Mouse (Mus musculus) liver, postnatal 0 days (tissue): ENCODE measurements around the gene A730009L09Rik. TPM values are rescaled to one million over a fixed set of nuclear protein-coding genes. Genes with fewer than 3 reads are reported as not detected.

Source experiments
- ATAC-seq: fragments of 200-750 bp; cut with Nextera tagmentation; 2 replicates; pipeline ENCODE4 v1.8.0; 2017; ENCODE audit warnings: mild to moderate bottlenecking, moderate library complexity
- DNase-seq: peaks from one replicate; pipeline ENCODE4 v3.0.0-alpha.2; 2016
- H3K27ac ChIP-seq: fragments of 300-500 bp; sonication (generic); 2 replicates; pipeline ENCODE4 v1.5.1; 2014; ENCODE audit warnings: antibody characterized with exemption, moderate library complexity, mild to moderate bottlenecking, low read depth
- H3K27me3 ChIP-seq: fragments of 300-500 bp; sonication (generic); 2 replicates; pipeline ENCODE4 v1.6.1; 2014; ENCODE audit warnings: low read length, control low read depth, mixed read lengths; ENCODE audit not compliant: insufficient read depth
- H3K36me3 ChIP-seq: fragments of 300-500 bp; sonication (generic); replicated peaks from 2 replicates; pipeline ENCODE4 v1.6.1; 2014; ENCODE audit warnings: mild to moderate bottlenecking, control low read depth, low read length, moderate library complexity, mixed read lengths; ENCODE audit not compliant: insufficient read depth
- H3K4me1 ChIP-seq: fragments of 300-500 bp; sonication (generic); 2 replicates; pipeline ENCODE4 v1.6.1; 2014; ENCODE audit warnings: antibody characterized with exemption, mild to moderate bottlenecking, control low read depth; ENCODE audit not compliant: insufficient read depth
- H3K4me2 ChIP-seq: fragments of 300-500 bp; sonication (generic); 2 replicates; pipeline ENCODE4 v1.6.1; 2014; ENCODE audit warnings: low read depth, mild to moderate bottlenecking, low read length, moderate library complexity, mixed read lengths
- H3K4me3 ChIP-seq: fragments of 300-500 bp; sonication (generic); 2 replicates; pipeline ENCODE4 v1.5.1; 2014; ENCODE audit warnings: low read depth, low read length
- H3K9ac ChIP-seq: fragments of 300-500 bp; sonication (generic); replicated peaks from 2 replicates; pipeline ENCODE4 v1.6.1; 2014; ENCODE audit warnings: mild to moderate bottlenecking, moderate library complexity
- H3K9me3 ChIP-seq: fragments of 300-500 bp; sonication (generic); 2 replicates; pipeline ENCODE4 v1.6.1; 2016; ENCODE audit warnings: mild to moderate bottlenecking, control low read depth, low read length, mixed read lengths
- CTCF ChIP-seq: sonication (generic); IDR thresholded peaks from 2 replicates; pipeline ENCODE4 v1.5.1; 2016; ENCODE audit warnings: antibody characterized with exemption, low read depth
- EP300 ChIP-seq: IDR thresholded peaks from 2 replicates; pipeline ENCODE4 v1.6.1; 2016; ENCODE audit warnings: antibody characterized with exemption, low read depth, mild to moderate bottlenecking
- WGBS: fragments of 180-500 bp; shearing (Covaris S2); extraction: QIAGEN DNeasy Blood & Tissue Kit; methylation state at CpG from one replicate; pipeline ENCODE4 v1.1.7; 2014; ENCODE audit not compliant: insufficient replicate concordance; 5-methylcytosine and 5-hydroxymethylcytosine counted together
- polyA plus RNA-seq: library from polyadenylated mRNA; unstranded; fragments of >200 nt; fragmentation: Nextera tagmentation; extraction: Ambion mirVana; gene quantifications from 2 replicates; pipeline ENCODE4 v1.2.1, GENCODE M21; 2015

The A730009L09Rik gene
- polyA plus RNA-seq, 1 experiment from 2014 or later = not detected

- Histone ChIP-seq H3K36me3 (no peaks in the 10 kb centered on the region), H3K9ac (no peak overlapping the region), H3K4me3 (no peak overlapping the region), H3K4me1 (no peaks in the 10 kb centered on the region), H3K27ac (no peak overlapping the region), H3K9me3 (no peaks in the 10 kb centered on the region), H3K4me2 (no peak overlapping the region), H3K27me3 (no peaks in the 10 kb centered on the region)
- TF ChIP-seq EP300 (no peak), CTCF (no peak)
- ATAC-seq (no peak), DNase-seq (no peak)
- WGBS = 70% methylated on average over 5 of the region's 5 CpGs
Measured at GRCm38 (mm10) chr16:84523061-84523460, 8.1 kb downstream of the A730009L09Rik start.

DNA sequence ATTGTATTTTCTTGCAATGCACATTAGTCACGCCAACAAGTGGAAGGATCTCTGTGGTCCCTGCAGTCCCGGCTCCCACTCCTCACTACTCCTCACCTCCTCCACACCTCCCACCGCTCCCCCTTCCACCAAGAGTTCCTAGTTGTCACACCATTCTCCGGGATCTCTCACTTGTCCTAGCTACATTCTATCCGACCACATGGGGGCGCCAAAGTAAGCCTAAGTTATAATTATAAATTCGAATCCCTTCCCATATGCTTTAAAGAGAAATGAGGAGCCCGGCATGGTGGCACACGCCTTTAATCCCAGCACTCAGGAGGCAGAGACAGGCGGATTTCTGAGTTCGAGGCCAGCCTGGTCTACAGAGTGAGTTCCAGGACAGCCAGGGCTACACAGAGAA lies 12.5 kb downstream of the A730009L09Rik start:
- no peaks in the 10 kb centered on the region for H3K4me1 ChIP-seq
- H3K9me3 ChIP-seq = no peaks in the 10 kb centered on the region
- peak; percentile 48 for DNase-seq
- no peak overlapping the region for H3K4me3 ChIP-seq
- no peaks in the 10 kb centered on the region for H3K27me3 ChIP-seq
- H3K9ac ChIP-seq = no peak overlapping the region
- ATAC-seq = no peak
- 32% methylated on average over 10 of the region's 11 CpGs for WGBS
- no peak overlapping the region for H3K4me2 ChIP-seq
- no peak for TF ChIP-seq EP300
- TF ChIP-seq CTCF = peak; percentile 58
- H3K27ac ChIP-seq = no peak overlapping the region
- no peaks in the 10 kb centered on the region for H3K36me3 ChIP-seq

DNA sequence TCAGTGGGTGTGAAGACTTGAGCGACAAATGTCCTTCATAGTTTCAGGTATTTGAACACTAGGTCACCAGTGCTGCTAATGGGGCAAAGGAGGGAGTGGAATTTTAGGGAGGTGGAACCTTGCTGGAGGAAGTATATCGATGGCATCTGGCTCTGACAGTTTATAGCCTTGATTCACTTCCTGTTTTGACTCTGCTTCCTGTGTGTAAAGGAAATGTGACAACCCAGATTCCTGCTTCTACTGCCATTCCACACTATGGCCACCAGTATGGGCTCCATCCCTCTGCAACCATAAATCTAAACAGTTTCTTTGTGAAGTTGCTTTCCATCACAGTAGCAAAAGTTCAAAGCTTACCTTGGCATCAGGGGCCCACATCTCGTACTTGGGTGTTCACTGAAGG lies 17.9 kb downstream of the A730009L09Rik start:
- TF ChIP-seq EP300 = no peak
- no peak for TF ChIP-seq CTCF
- Histone ChIP-seq H3K9me3 (no peaks in the 10 kb centered on the region), H3K4me3 (no peak overlapping the region), H3K27me3 (no peaks in the 10 kb centered on the region), H3K4me2 (no peak overlapping the region), H3K27ac (no peak overlapping the region), H3K36me3 (no peaks in the 10 kb centered on the region), H3K9ac (no peak overlapping the region), H3K4me1 (no peaks in the 10 kb centered on the region)
- 60% methylated on average over 3 of the region's 3 CpGs for WGBS
- DNase-seq = no peak
- ATAC-seq = no peak

- DNase-seq = no peak
- H3K4me1 ChIP-seq = no peaks in the 10 kb centered on the region
- H3K4me2 ChIP-seq = no peak overlapping the region
- TF ChIP-seq CTCF = peak; percentile 35
- no peak for TF ChIP-seq EP300
- no peak for ATAC-seq
- no peaks in the 10 kb centered on the region for H3K36me3 ChIP-seq
- H3K9ac ChIP-seq = no peak overlapping the region
- 77% methylated on average over 4 of the region's 4 CpGs for WGBS
- H3K27ac ChIP-seq = no peak overlapping the region
- no peak overlapping the region for H3K4me3 ChIP-seq
- H3K9me3 ChIP-seq = no peaks in the 10 kb centered on the region
- no peaks in the 10 kb centered on the region for H3K27me3 ChIP-seq
Measured at GRCm38 (mm10) chr16:84546059-84546458, 31.1 kb downstream of the A730009L09Rik start.

GRCm38 (mm10) chr16:84549122-84549521 lies 34.2 kb downstream of the A730009L09Rik start:
- no peak overlapping the region for H3K9ac ChIP-seq
- H3K27ac ChIP-seq = no peak overlapping the region
- TF ChIP-seq EP300 = no peak
- no peak for TF ChIP-seq CTCF
- DNase-seq = no peak
- no peaks in the 10 kb centered on the region for H3K36me3 ChIP-seq
- 56% methylated on average over 9 of the region's 9 CpGs for WGBS
- no peak overlapping the region for H3K4me3 ChIP-seq
- no peaks in the 10 kb centered on the region for H3K9me3 ChIP-seq
- no peak for ATAC-seq
- H3K4me2 ChIP-seq = no peak overlapping the region
- H3K27me3 ChIP-seq = no peaks in the 10 kb centered on the region
- no peaks in the 10 kb centered on the region for H3K4me1 ChIP-seq

GRCm38 (mm10) chr16:84550445-84550844 lies 35.5 kb downstream of the A730009L09Rik start:
- Histone ChIP-seq H3K27ac (no peak overlapping the region), H3K36me3 (no peaks in the 10 kb centered on the region), H3K4me2 (no peak overlapping the region), H3K9me3 (no peaks in the 10 kb centered on the region), H3K9ac (no peak overlapping the region), H3K27me3 (no peaks in the 10 kb centered on the region), H3K4me1 (no peaks in the 10 kb centered on the region), H3K4me3 (no peak overlapping the region)
- WGBS = 64% methylated on average over 5 of the region's 5 CpGs
- no peak for ATAC-seq
- TF ChIP-seq EP300 (no peak), CTCF (no peak)
- DNase-seq = no peak

DNA sequence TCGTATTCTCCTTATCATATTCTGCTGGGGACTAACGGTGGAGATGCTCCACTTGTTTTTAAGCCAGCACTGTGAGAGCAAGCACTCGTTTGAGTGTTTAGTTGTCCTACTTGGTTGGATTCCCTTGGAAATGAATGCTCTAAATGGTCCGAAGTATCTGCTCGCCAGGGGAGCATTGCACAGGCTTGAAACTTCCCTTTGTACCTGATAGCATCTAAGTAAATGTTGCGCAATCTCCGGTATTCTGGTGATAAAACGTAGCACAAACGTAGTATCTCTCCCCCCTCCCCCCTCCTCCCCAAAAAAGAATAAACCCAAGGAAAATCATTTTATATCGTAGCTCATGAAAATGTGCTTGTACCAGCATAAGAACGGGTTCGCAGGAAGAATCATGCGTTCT lies 39.1 kb downstream of the A730009L09Rik start:
- ATAC-seq = no peak
- no peaks in the 10 kb centered on the region for H3K27me3 ChIP-seq
- no peak overlapping the region for H3K9ac ChIP-seq
- H3K27ac ChIP-seq = no peak overlapping the region
- H3K4me3 ChIP-seq = no peak overlapping the region
- no peaks in the 10 kb centered on the region for H3K4me1 ChIP-seq
- no peaks in the 10 kb centered on the region for H3K36me3 ChIP-seq
- TF ChIP-seq CTCF (no peak), EP300 (no peak)
- no peak for DNase-seq
- no peaks in the 10 kb centered on the region for H3K9me3 ChIP-seq
- no peak overlapping the region for H3K4me2 ChIP-seq
- 58% methylated on average over 13 of the region's 13 CpGs for WGBS
